Mouse (Mus musculus): ENCODE results near the gene S100a7a.

The S100a7a gene

DNA sequence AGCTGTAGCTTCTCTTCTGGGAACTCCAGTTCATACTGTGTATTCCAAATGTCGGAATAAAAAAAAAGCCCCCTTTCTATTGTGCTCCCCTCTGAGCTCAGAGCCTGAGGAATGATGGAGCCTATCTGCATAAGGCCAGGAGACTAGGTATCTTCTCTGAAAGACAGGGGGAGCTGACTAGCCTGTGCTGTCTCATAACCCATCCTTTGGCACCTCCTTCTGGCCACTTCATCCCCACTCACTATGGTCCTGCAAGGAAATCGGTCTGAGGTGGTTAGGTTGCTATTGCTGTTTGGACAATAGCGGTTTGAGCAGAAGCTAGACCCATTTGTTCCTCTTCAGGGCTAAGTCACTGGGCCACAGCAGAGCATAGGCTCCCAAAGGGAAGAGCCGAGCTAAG lies 26.0 kb upstream of the S100a7a start:
- DNase-seq (ENCODE audit: low spot score) = no peak

DNA sequence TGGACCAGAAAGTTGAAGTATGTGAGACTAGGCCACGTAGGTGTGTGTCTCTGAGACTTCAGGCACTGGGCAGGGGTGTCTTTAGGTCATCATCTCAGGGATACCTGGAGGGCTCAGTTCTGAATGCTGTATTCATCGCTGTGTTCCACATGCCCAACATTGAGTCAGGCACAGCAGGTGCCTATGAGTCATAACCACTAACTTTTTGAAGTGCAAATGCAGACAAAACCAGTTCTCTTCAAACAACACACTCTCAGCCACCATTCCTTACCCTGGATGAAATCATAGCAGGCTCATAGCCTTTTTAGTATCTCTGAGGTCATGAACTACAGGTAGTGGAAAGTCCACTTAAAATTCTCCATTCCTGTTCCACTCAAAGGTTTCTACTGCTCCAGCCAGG lies 24.5 kb upstream of the S100a7a start:
- DNase-seq (ENCODE audit: low spot score) = no peak

DNA sequence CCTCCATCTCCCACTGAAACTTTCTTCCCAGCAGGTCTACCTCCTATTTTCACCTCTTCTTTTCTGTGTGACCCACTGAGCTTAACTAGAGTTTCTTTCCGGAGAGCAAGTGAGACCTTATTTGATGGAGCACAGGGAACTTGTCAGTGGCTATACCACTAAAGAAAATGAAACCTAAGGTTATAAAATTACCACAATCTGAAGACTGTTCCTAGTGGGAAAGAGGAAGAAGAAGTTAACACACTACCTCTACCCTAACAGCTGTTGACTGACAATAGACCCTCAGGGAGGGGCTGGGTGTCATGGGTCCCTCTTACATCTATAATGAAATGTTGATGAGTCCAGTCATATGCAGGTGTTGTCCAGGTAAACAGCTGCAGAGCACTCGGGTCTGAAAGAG lies 21.8 kb upstream of the S100a7a start:
- DNase-seq (ENCODE audit: low spot score) = no peak

DNA sequence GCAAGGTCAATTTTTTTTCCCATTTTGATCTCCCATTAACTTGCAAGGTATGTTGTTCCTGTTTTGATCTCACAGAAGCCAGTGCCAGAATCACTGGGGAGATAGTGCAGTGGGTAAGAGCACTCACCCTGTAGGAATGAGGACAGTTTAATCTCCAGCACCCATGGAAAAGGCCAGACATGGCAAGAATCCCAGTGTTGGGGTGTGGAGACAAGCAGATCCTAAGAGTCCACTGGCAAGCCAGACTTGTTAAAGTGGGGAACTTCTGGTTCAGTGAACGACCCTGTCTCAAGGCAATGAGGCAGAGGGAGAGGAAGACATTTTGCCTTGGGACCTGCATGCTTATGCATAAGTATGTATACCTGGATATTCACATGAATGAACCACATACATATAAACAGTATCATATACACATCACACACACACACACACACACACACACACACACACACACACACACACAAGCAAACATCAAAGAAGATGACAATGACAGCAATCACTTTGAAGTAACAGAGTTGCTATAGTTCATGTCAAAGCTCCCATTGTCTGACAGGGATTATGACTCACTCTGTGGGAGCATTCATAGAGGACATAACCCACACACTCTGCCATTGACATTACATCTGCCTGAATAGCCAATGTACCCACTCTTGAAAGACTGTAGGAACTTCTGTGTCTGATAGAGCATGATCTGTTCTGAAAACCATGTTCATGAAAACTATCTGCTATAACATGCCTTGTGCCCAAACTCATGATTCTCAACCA lies 15.1 kb upstream of the S100a7a start:
- no peak for DNase-seq (ENCODE audit: low spot score)

DNA sequence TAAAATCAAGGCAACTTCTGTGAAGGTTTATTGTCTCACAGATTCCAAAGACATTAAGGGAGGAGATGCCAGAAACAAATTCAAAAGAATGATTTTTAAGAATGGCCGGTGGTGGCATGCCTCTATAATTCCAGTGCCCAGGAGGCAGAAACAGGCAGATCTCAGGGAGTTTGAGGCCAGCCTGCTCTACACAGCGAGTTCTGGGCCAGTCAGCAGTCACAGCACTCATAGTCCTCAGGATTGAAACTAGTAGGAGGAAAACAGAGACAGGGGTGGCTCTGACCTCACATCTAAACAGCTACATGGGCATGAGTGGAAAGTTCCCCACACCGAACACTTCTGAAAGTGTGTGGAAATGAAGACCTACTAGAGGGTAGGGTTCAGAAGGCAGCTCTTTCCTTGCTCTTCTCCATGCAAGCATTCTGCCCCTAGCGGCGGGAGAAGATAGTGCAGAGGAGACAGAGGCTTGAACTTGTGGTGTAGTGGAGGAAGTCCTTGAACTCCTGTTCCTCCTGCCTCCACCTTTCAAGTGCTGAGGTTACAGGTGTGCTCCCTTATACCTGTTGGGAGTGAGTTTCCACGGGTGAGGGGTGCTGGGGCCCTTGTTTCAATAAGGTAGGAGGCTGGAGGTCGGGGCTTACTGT lies 14.2 kb upstream of the S100a7a start:
- DNase-seq (ENCODE audit: low spot score) = no peak

DNA sequence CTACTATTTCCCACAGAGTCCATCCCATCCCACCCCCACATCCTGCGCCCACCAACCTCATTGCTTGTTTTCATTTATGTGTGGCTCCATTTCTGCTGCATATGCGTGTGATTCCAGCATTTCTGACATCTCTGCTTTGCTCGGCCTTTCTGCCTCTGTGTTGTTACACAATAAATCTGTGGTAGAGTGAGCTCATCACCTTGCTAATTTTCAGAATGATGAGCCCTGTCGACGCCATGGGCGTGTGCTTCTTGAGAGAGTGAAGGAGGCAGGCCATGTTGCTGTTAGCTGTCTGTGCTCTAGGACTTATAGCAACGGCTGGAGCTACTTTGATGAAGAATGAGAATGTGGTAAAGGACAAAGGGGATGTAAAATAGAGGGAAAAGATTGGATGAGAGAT lies 12.8 kb upstream of the S100a7a start:
- no peak for DNase-seq (ENCODE audit: low spot score)

DNA sequence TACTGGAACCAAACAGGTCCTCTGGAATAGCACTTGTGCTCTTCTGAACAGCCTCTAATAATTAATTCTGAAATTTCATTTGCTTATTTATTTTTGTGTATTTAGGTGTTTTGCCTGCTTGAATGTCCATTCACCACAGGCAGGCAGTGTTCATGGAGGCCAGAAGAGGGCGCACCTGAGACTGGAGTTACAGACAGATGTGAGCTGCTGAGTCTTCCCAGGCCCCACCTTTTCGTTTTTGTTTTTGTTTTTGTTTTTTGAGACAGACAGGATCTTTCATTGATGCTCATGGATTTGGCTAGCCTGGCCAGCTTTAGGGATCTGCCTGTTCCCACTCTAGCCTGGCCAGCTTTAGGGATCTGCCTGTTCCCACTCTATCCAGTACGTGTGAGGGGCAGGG lies 9.6 kb upstream of the S100a7a start:
- DNase-seq (ENCODE audit: low spot score) = no peak

DNA sequence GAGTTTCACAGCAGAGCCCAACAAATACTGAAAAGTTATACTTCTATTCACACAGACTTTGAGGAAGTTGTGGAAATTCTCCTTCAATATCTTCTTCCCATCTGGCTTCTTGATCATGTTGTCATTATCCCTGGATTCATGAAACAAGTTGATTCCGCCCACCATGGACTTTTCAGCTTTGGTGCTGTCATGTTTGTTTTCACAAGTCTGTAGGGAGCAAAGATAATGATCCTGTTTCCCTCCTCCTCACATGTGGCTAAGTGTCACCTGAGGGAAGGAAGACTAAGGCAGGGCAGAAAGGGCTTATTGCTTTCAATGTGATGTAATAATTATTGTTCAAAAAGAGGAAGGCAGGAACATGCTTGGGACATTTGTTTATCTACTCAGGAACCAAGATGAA lies 6.5 kb upstream of the S100a7a start:
- no peak for DNase-seq (ENCODE audit: low spot score)

DNA sequence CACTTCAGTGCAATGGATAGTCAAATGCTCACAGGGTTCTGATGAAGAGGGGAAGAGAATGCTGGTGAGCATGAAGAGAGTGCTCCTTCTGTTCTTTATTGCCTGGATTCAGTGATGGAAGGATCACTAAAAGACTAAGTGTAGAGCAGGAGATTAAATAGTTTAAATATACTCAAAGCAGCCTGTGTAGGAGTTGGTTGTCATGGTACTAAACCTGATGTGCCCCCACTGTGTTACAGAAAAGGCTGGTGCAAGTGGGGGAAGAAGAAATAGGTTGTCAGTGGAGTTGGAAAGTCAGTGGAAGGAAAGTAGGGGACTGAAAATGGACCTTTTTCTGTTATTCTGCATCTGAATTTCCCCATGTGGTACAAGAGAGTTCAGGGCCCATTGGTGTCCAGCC lies 4.8 kb upstream of the S100a7a start:
- no peak for DNase-seq (ENCODE audit: low spot score)

DNA sequence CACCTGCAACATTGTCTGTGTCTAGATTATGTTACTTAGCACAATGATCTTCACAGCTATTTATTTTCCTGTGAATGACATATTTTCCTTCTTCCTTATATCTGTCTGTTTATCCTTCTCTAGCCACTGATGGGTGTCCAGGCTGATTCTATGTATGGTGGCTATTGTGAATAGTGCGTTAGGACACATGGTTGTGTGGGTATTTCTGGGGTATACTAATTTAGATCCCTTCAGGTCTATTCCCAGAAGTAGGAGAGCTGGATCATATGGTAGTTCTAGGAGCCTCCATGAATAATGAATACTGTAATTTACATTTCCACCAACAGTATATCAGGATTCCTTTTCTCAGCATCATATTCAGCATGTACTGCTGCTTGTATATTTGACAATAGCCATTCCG lies 4.0 kb upstream of the S100a7a start:
- no peak for DNase-seq (ENCODE audit: low spot score)

DNA sequence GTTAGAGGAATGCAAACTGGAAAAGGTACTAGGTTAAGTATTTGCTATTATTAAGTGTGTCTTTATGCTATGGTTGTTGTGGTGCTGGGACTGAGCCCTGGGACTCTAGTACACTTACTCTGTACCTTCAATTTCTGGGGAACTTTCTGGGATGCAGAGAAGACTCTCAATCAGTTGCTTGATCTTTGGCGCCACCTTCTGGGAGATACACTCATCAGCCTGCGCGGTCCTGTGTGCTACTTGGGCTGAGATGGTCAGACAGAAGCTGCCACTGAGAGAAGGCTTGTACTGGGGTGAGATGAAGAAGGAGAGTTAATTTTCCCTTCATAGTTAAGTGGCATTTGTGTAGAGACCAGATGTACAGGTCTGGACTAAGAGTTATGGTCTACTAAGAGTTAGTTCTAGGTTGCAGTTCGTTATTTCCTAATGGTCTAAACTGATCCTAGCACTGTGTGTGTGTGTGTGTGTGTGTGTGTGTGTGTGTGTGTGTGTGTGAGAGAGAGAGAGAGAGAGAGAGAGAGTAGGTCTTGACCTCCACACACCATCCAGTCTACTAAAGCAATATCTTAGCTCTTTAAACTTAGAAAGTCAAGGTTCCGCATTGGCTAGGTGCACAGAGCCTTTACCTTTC lies 824 bp upstream of the S100a7a start:
- DNase-seq (ENCODE audit: low spot score) = peak; percentile 35

DNA sequence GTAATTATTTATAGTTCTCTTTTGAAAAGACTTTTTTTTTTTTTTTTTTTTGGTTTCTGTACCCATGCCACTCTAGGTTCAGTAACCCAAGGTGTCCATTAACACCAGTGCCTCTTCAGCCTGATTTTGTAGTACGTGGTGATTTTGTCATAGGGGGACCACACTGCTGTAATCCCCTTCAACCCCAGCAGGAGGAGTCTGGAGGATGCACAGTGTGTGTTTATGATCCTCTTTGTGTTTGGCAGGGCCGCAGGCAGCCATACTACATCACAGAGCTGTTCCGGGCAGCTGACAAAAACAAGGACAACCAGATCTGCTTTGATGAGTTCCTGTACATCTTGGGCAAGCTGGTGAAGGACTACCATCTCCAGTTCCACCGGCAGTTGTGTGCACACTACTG lies 3.6 kb downstream of the S100a7a start:
- DNase-seq (ENCODE audit: low spot score) = no peak

DNA sequence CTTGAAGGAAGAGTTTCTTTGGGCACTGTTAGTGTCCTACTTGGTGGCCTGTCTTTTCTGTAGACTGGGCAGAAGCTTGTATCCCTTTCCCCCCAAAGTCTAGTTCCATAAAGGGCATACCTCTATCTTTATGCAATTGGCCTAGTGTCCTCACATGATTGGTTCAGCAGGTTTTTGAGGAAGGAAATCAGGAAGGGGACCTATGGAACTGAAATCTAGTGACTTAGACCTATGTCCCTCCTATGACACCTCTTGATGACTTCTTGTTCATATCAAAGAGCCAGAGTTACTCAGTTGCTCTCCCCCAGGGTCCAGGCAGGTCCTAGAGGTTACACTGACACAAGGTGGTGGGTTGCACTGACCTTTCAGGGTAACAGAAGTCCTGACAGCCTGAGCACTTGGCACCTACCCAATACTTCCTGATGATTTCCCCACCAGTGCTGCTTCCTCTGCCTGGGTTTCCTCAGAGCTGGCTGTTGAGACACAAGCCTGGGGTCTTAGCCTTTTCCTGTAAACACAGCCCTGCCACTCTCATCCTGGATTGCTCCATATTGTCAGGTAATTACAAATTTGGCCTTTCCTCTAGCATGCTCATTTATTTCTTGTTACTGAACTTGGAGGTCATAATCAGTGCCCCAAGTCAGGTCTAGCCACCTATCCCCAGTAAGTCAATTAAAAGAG lies 5.7 kb downstream of the S100a7a start:
- DNase-seq (ENCODE audit: low spot score) = no peak

DNA sequence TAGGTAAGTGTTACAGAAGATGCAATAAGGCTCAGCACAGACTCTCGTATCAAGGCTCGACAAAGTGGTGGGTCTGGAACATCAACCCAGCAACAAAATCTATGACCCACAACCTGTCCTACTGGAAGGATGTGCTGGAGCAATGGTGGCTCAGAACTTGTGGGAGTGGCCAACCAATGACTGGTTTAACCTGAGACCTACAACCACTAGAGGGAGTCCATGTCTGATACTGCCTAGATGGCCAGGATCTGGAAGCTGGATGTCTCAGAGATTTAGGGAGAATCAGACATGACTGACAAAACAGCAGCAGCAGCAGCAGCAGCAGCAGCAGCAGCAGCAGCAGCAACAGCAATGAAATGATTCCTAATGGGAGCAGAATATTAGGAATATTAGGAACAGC lies 10.4 kb downstream of the S100a7a start:
- DNase-seq (ENCODE audit: low spot score) = no peak

DNA sequence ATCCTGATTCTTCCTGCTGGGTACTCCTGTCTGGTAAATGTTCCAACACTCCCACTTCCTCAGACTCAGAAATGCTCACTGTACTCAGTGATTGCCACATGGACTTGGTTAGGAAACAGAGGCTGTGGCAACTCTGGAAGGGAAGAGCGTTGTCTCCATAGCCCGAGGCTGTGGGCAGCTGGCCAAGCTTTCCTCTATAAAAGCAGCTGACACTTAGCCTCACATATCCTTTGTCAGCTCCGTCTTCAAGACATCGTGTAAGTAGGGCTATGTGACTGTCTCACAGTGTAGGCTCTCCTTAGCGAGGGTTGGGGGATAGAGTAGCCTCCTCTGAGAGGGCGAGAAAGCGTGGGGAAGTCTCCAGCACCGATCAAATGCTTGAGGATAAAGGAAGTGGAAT lies 15.0 kb downstream of the S100a7a start, which contains the start of gene S100a8:
Gene S100a8, plus strand, starts transcription at position 133 of the 400 bp plus-strand sequence.
- no peak for DNase-seq (ENCODE audit: low spot score)

DNA sequence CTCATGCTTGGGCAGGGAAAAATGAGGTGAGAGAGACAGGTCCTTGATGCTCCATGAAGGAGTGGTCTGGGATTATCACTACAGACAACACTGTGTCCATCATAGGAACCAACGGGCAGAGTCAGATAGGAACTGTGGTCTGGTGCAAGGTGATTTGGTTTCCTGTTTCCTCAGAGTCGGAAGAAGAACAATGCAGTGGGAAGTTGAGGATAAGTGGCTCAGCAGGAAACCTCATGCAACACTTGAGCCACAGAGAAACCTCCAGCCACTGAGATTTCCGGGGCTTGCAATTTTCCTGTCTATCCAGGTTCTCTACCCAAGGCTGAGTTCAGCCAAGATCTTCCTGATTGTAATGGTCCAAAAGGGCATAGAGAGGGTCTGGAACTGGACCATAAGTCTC lies 24.8 kb downstream of the S100a7a start:
- no peak for DNase-seq (ENCODE audit: low spot score)

DNA sequence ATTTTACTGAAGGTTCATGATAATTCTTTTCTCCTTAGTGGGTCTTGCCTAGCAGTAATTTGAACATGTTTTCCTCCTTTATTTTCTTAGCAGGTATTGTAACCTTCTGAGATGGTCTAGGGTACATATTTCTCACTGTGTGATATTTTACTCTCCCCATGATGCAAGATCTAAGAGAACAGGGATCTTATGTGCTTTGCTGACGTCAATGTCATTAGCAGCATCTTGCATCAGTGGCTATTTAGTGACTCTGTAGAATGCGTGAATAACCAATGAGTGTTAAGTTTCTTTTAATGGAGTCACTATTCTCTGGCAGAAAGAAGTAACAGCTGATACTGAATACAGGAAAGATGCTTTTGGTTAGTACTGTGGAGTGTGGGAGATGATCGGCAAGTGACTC lies 30.1 kb downstream of the S100a7a start:
- no peak for DNase-seq (ENCODE audit: low spot score)

DNA sequence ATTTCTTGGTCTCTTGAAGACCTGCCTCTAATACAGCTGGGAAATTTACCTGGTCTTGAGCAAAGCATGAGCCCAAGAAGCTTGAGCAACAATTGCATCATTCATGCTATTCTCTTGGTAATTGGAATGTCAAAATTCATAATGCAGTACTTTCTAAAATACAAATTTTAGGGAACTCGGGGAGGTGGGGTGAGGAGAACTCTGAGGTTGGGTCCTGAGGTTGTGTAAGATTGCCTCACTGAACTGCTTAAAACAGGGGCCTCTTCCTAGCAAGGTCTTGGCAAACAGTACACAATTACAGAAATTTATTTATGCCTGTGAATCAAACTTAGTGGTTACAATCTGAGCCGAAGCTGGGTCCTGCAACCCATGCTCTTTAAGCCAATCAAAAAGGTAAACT lies 33.0 kb downstream of the S100a7a start:
- no peak for DNase-seq (ENCODE audit: low spot score)

DNA sequence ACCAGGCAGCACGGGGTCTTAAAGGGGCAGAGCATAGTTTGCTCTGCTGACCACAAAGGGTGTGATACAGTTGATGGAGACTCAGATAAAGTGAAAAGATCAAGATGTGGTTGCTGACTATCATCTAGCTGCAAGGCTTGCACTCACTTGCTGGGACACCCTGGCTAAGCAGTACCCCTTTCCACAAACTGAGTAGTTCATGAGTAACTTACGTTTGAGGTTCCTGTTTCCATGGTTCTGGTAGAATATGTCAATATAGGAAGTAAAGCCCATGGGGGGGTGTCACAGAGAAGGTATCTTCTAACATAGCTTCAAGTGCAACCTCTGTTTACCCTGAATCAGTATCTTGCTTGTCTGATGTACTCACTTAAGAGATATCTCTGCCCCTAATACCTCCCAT lies 39.7 kb downstream of the S100a7a start:
- no peak for DNase-seq (ENCODE audit: low spot score)

DNA sequence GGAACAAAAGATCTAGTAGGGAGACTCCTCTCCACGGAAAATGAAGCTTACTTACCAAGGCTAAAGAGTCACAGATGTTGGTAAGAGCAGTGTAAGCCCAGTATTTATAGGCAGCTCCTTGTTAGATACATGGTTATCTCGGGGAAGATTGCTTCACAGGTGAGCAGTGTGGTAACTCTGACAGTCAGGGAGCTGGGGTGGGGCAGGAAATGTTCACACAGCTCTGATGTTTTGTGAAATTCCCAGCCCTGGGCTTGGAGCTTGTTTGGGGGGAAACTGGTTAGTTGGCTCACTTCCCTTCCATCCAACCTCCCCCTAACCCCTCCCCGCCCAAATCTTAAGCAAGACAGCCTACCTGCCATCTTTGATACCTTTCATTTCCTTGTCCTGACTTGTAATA lies 41.8 kb downstream of the S100a7a start, which contains the start of gene S100a9:
Gene S100a9, minus strand, starts transcription at position 109 of the 400 bp plus-strand sequence.
- no peak for DNase-seq (ENCODE audit: low spot score)

DNA sequence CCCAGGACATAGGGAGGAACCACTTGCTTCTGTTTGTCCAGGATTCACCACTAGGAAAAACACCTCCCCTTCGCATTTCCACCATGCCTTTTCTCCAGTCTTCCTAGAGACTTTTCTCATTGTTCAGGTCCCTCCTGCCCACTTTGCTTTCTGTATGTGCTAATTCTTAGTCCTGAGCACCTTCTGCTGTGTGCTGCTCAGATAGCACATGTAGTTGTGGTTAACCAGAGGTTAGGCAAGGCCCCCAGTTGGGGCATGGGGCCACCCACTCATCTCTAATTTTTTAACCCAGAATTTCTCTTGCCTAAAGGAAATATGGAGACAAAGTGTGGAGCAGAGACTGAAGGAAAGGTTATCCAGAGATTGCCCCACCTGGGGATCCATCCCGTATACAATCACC lies 48.4 kb downstream of the S100a7a start:
- DNase-seq (ENCODE audit: low spot score) = no peak
